ENCODE assay signal across 22 mouse cellular contexts in the genomic region with DNA sequence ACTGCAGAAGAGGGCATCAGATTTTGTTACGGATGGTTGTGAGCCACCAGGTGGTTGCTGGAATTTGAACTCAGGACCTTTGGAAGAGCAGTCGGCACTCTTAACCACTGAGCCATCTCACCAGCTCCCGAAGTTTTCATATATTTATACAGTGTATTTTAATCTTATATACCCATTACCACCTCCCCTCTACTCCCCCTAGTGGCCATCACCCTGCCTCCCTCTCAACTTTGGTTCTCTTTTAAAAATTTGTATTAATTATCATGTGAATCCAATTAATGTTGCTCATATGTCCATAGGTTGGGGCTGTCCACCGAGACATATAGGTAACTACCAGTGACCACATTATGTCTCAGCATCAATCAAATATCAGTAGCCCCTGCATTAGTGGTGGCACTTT.
DNase-seq lines count a peak whose midpoint lies in the region; ATAC-seq and TF ChIP-seq lines count a peak whose summit lies in the region.
"Had no signal": no experiment of that assay in that cellular context is flagged by ENCODE, and none has a peak within 500 bp of the region (broad histone marks: within the 10 kb centered on the region; RNA-seq: fewer than 3 reads in every experiment).

No protein-coding gene starts in this region.

- DNase-seq in lung, postnatal 0 days (ENCODE audit: low spot score): no peak
- no peak for DNase-seq in lung, postnatal 36 days
- DNase-seq in CD4-positive, CD25-positive, alpha-beta regulatory T cell, adult 2 months (ENCODE audit: low read depth, low spot score): peak; percentile 16
- no peak for DNase-seq in adipocyte (ENCODE audit: low spot score)
- DNase-seq in right cerebral cortex, postnatal 14 days: no peak
- DNase-seq: adrenal gland, postnatal 25 days; cerebellum, adult 8-10 months; gastrocnemius, postnatal 25 days; heart, postnatal 10 days; kidney, adult 2 months; liver, embryonic 13.5 days; lung, postnatal 10 days; thymus, adult 2 months had no signal

- H3K9me3 ChIP-seq in intestine, postnatal 0 days (ENCODE audit: control insufficient read depth): no peaks in the 10 kb centered on the region
- no peaks in the 10 kb centered on the region for H3K9me3 ChIP-seq in intestine, embryonic 15.5 days
- H3K9me3 ChIP-seq in lung, postnatal 0 days (ENCODE audit: low read length): no peaks in the 10 kb centered on the region
- H3K9me3 ChIP-seq: embryonic facial prominence, embryonic 13.5 days; heart, embryonic 10.5 days; liver, embryonic 13.5 days; midbrain, embryonic 12.5 days had no signal

- TF ChIP-seq EP300 in lung, postnatal 0 days (IDR thresholded peaks at IDR 0.05): no peak

- H3K9ac ChIP-seq in intestine, postnatal 0 days (ENCODE audit: low read depth, low read length): no peak overlapping the region
- no peak overlapping the region for H3K9ac ChIP-seq in intestine, embryonic 15.5 days
- no peak overlapping the region for H3K9ac ChIP-seq in lung, postnatal 0 days (replicated peaks; ENCODE audit: low read depth)
- H3K9ac ChIP-seq: embryonic facial prominence, embryonic 13.5 days; hindbrain, embryonic 14.5 days; liver, embryonic 13.5 days; midbrain, embryonic 12.5 days; neural tube, embryonic 15.5 days had no signal

- no peak overlapping the region for H3K4me2 ChIP-seq in intestine, postnatal 0 days (replicated peaks; ENCODE audit: low read depth)
- H3K4me2 ChIP-seq in intestine, embryonic 15.5 days (replicated peaks): no peak overlapping the region
- H3K4me2 ChIP-seq in lung, postnatal 0 days (replicated peaks; ENCODE audit: low read depth, low read length): no peak overlapping the region
- H3K4me2 ChIP-seq: embryonic facial prominence, embryonic 13.5 days; hindbrain, embryonic 14.5 days; liver, embryonic 13.5 days; midbrain, embryonic 12.5 days; neural tube, embryonic 15.5 days had no signal

- no peak overlapping the region for H3K27ac ChIP-seq in intestine, postnatal 0 days (ENCODE audit: low read depth, low read length)
- H3K27ac ChIP-seq in intestine, embryonic 15.5 days: no peak overlapping the region
- no peak overlapping the region for H3K27ac ChIP-seq in lung, postnatal 0 days (ENCODE audit: low read length)
- H3K27ac ChIP-seq: embryonic facial prominence, embryonic 13.5 days; heart, embryonic 10.5 days; hindbrain, embryonic 14.5 days; liver, embryonic 13.5 days; midbrain, embryonic 12.5 days; neural tube, embryonic 15.5 days had no signal

- TF ChIP-seq CTCF in intestine, postnatal 0 days (IDR thresholded peaks at IDR 0.05; ENCODE audit: low read depth): peak; percentile 48
- peak; percentile 37 for TF ChIP-seq CTCF in lung, postnatal 0 days (IDR thresholded peaks at IDR 0.05)

- H3K4me1 ChIP-seq in intestine, postnatal 0 days (replicated peaks; ENCODE audit: control insufficient read depth, insufficient read depth, low read length): no peaks in the 10 kb centered on the region
- H3K4me1 ChIP-seq in intestine, embryonic 15.5 days (replicated peaks): no peaks in the 10 kb centered on the region
- H3K4me1 ChIP-seq in lung, postnatal 0 days (ENCODE audit: insufficient read depth, low read depth, low read length): no peaks in the 10 kb centered on the region
- H3K4me1 ChIP-seq: embryonic facial prominence, embryonic 13.5 days; heart, embryonic 10.5 days; liver, embryonic 13.5 days; midbrain, embryonic 12.5 days; neural tube, embryonic 15.5 days had no signal

- no peaks in the 10 kb centered on the region for H3K27me3 ChIP-seq in intestine, postnatal 0 days (replicated peaks; ENCODE audit: control insufficient read depth, insufficient read depth, low read length)
- no peaks in the 10 kb centered on the region for H3K27me3 ChIP-seq in intestine, embryonic 15.5 days (replicated peaks)
- no peaks in the 10 kb centered on the region for H3K27me3 ChIP-seq in lung, postnatal 0 days (replicated peaks; ENCODE audit: insufficient read depth, low read length)
- H3K27me3 ChIP-seq: embryonic facial prominence, embryonic 13.5 days; liver, embryonic 13.5 days; midbrain, embryonic 12.5 days; neural tube, embryonic 15.5 days had no signal

- no peaks in the 10 kb centered on the region for H3K36me3 ChIP-seq in intestine, postnatal 0 days (ENCODE audit: control insufficient read depth, insufficient read depth)
- H3K36me3 ChIP-seq in intestine, embryonic 15.5 days: no peaks in the 10 kb centered on the region
- H3K36me3 ChIP-seq in lung, postnatal 0 days (ENCODE audit: insufficient read depth, low read length): no peaks in the 10 kb centered on the region
- H3K36me3 ChIP-seq: embryonic facial prominence, embryonic 13.5 days; heart, embryonic 10.5 days; liver, embryonic 13.5 days; midbrain, embryonic 12.5 days; neural tube, embryonic 15.5 days had no signal

- no peak for ATAC-seq in intestine, postnatal 0 days
- ATAC-seq in intestine, embryonic 15.5 days: no peak
- no peak for ATAC-seq in lung, postnatal 0 days
- peak; percentile 53 for ATAC-seq in granulocyte monocyte progenitor cell, adult 5-6 weeks (replicated peaks; ENCODE audit: poor library complexity, severe bottlenecking)

- 90% methylated on average over 4 of the region's 4 CpGs for WGBS in intestine, postnatal 0 days
- 88% methylated on average over 4 of the region's 4 CpGs for WGBS in intestine, embryonic 15.5 days
- WGBS in lung, postnatal 0 days: 84% methylated on average over 4 of the region's 4 CpGs

- H3K4me3 ChIP-seq in intestine, postnatal 0 days (ENCODE audit: low read depth, low read length): no peak overlapping the region
- no peak overlapping the region for H3K4me3 ChIP-seq in intestine, embryonic 15.5 days (replicated peaks)
- H3K4me3 ChIP-seq in lung, postnatal 0 days (ENCODE audit: low read depth, low read length): no peak overlapping the region
- H3K4me3 ChIP-seq: embryonic facial prominence, embryonic 13.5 days; heart, embryonic 10.5 days; liver, embryonic 13.5 days; midbrain, embryonic 12.5 days; myocyte; neural tube, embryonic 15.5 days had no signal
